Mouse (Mus musculus) liver, embryonic 14.5 days (tissue): ENCODE measurements around the gene Tmem82.

Source experiments
- CTCF ChIP-seq: IDR thresholded peaks from 2 replicates; pipeline ENCODE4 v1.5.1; 2016; ENCODE audit warnings: antibody characterized with exemption, low read depth, control low read depth
- EP300 ChIP-seq: IDR thresholded peaks from 2 replicates; pipeline ENCODE4 v1.6.1; 2016; ENCODE audit warnings: antibody characterized with exemption, low read depth

DNA sequence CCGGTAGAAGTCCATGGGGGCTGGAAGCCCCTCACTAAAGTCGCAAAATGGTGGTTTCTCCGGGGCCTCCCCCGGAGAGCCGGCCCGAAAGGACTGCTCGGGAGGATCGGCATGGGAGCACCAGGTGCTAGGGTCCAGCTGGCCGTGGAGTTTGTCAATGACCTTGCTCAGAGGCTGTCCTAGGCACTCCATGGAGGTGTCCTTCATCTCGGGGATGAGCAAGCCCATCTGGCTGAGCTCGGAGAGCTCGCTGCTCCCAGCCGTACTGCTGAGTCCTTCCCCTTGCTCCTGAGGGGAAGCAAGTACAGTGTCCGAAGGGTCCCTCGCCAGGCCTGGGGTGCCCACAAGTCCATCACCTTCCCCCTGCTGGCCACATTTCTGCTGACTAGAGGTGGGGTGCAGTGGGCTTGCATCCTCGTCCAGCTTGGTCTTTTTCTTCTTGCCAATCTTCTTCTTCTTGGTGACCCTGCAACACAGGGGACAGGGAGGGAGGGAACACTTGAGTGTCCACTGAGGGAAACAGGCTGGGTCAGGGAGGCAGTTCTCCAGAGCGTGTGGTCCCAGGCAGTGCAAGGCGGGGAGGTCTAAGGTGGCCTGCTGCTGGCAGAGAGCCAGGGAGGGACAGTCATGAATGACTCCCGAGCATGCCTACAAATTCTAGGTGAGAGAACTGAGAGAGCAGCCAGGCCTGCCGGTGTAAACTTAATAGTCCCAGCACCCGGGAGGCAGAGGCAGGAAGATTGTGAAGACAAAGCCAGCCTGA is 13.9 kb upstream of the Tmem82 start:
- no peak for TF ChIP-seq CTCF
- TF ChIP-seq EP300, result no peak
